21 mouse cellular contexts compared by ENCODE assay signal in genomic region chr15:21092824-21093223, GRCm38 (mm10).
"Had no signal": no experiment of that assay in that cellular context is flagged by ENCODE, and none has a peak within 500 bp of the region (broad histone marks: within the 10 kb centered on the region; RNA-seq: fewer than 3 reads in every experiment).

No protein-coding gene starts in this region.

- ATAC-seq: forebrain, embryonic 13.5 days; forebrain, embryonic 14.5 days; forebrain, embryonic 15.5 days; forebrain, embryonic 16.5 days; forebrain, postnatal 0 days had no signal

- DNase-seq: cerebellum, adult 8-10 months; cerebellum, adult 9-10 months; cerebellum, adult 9-11 months; cerebellum, postnatal 10 days; cerebellum, postnatal 14 days; cerebellum, postnatal 25 days; cerebellum, postnatal 36 days; embryo, embryonic 11 days; forebrain, postnatal 0 days; gastrocnemius, adult 2 months; gastrocnemius, postnatal 10 days; gastrocnemius, postnatal 14 days; gastrocnemius, postnatal 25 days; gastrocnemius, postnatal 36 days; heart, adult 11 months; heart, adult 18-20 months; heart, adult 2 months had no signal
